Mouse (Mus musculus): ENCODE results near the gene Hist1h2bk.

DNA sequence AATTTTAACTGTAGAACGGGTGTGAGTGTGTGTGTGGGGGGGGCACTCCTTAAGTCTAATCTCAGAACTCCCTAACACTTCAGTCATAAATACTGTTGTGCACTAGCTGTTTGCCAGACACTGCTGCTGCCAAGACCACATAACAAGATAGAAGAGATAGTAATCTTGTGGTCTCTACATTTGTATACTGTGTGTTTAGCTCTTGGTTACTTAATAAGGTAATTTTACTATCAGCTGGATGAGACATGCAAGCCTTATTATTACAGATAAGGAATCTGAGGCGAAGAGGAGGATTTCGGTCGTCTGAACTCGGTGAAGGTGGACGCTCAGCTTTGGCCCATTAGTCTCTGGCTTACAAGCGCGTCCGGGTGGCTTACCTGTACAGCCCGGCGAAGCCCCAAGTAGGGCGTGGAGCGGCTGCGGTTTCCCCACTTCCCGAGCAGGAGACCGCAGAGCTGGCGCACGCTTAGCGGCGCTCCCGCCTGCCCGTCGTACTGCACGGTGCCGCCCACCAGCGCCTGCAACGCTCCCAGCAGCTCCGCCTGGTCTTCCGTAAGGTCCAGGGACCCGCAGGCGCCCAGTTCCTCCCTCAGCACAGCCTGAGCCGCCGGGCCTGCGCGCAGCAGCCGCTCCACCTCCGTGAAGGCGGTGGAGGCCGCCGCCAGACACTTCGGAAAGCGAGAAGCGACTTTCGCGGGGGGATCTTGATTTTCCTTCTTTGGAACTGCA lies 29.9 kb upstream of the Hist1h2bk start:
- TF ChIP-seq CTCF (conservative IDR thresholded peaks at IDR 0.05; ENCODE audit: low read length) = no peak
- TF ChIP-seq NANOG (IDR thresholded peaks at IDR 0.05; ENCODE audit: borderline replicate concordance, low read length) = no peak
- TF ChIP-seq POU5F1 (IDR thresholded peaks at IDR 0.05; ENCODE audit: borderline replicate concordance, low read length) = no peak

Measured in E14TG2a.4 (cell line).